ENCODE assay signal across 28 mouse cellular contexts in the genomic region with DNA sequence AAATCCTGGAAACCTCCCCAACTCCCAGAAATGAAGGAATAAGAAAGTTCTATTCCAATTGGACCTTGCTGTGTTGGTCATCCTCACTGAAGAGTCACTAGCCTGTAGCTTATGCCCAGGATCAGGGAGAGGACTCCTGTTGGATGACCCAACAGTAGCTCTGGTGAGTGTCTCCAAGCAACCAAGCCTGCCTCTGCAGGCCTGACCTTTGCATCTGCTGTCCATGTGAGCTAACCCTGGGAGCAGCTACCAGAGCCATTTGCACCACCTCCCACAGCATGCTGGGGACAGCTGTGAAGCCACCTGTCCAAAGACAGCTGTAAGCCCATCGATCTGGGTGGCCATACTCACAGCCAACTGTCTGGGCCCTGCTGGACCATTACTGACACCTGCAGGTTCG. TPM values are rescaled to one million over a fixed set of nuclear protein-coding genes. Genes with fewer than 3 reads are reported as not detected.
"Had no signal": no experiment of that assay in that cellular context is flagged by ENCODE, and none has a peak within 500 bp of the region (broad histone marks: within the 10 kb centered on the region; RNA-seq: fewer than 3 reads in every experiment).

A gene (plus strand): TSS at position 217 of the 400 bp plus-strand sequence.

- H3K4me2 ChIP-seq: lung, embryonic 15.5 days; midbrain, embryonic 11.5 days; midbrain, embryonic 13.5 days; midbrain, embryonic 15.5 days; neural tube, embryonic 13.5 days; neural tube, embryonic 15.5 days had no signal

- H3K27me3 ChIP-seq: lung, embryonic 15.5 days; midbrain, embryonic 13.5 days; midbrain, embryonic 15.5 days; neural tube, embryonic 13.5 days; neural tube, embryonic 15.5 days had no signal

- H3K27ac ChIP-seq: liver, embryonic 14.5 days; lung, embryonic 15.5 days; macrophage; midbrain, embryonic 13.5 days; midbrain, embryonic 15.5 days; neural tube, embryonic 13.5 days; neural tube, embryonic 15.5 days had no signal

- H3K4me3 ChIP-seq: lung, embryonic 15.5 days; megakaryocyte, embryonic 14.5 days; midbrain, embryonic 13.5 days; midbrain, embryonic 15.5 days; neural tube, embryonic 13.5 days; neural tube, embryonic 15.5 days had no signal

- H3K4me1 ChIP-seq: lung, embryonic 15.5 days; megakaryocyte, embryonic 14.5 days; midbrain, embryonic 13.5 days; midbrain, embryonic 15.5 days; neural tube, embryonic 13.5 days; neural tube, embryonic 15.5 days had no signal

- DNase-seq: lung, adult 2 months; lung, postnatal 14 days; lung, postnatal 36 days; retina, postnatal 1 day; right cerebral cortex, adult 18-20 months; right cerebral cortex, postnatal 25 days; right cerebral cortex, postnatal 4 days; spleen, adult 18-20 months; thymus, adult 18-20 months; thymus, postnatal 14 days; thymus, postnatal 36 days had no signal

- ATAC-seq: lung, postnatal 0 days; midbrain, embryonic 13.5 days; midbrain, embryonic 15.5 days had no signal

- H3K36me3 ChIP-seq: lung, embryonic 15.5 days; midbrain, embryonic 13.5 days; midbrain, embryonic 15.5 days; neural tube, embryonic 13.5 days; neural tube, embryonic 15.5 days had no signal

- H3K9ac ChIP-seq: liver, embryonic 14.5 days; lung, embryonic 15.5 days; midbrain, embryonic 13.5 days; midbrain, embryonic 15.5 days; neural tube, embryonic 13.5 days; neural tube, embryonic 15.5 days had no signal

- H3K9me3 ChIP-seq: lung, embryonic 15.5 days; midbrain, embryonic 13.5 days; midbrain, embryonic 15.5 days; neural tube, embryonic 13.5 days; neural tube, embryonic 15.5 days had no signal

RNA-seq across cellular contexts. Expression of the gene that starts here (rescaled TPM):
- polyA plus RNA-seq: liver, embryonic 14.5 days; liver, embryonic 16.5 days; lung, adult 2 months; lung, embryonic 15.5 days; lung, postnatal 0 days; macrophage; midbrain, embryonic 11.5 days; midbrain, embryonic 13.5 days; midbrain, embryonic 15.5 days; midbrain, postnatal 0 days; neural tube, embryonic 11.5 days; neural tube, embryonic 13.5 days; neural tube, embryonic 15.5 days; small intestine, adult 2 months; stomach, embryonic 14.5 days; stomach, embryonic 16.5 days; thymus, postnatal 0 days had no signal
